Mouse (Mus musculus): ENCODE measurements around the gene Stx8.

DNA sequence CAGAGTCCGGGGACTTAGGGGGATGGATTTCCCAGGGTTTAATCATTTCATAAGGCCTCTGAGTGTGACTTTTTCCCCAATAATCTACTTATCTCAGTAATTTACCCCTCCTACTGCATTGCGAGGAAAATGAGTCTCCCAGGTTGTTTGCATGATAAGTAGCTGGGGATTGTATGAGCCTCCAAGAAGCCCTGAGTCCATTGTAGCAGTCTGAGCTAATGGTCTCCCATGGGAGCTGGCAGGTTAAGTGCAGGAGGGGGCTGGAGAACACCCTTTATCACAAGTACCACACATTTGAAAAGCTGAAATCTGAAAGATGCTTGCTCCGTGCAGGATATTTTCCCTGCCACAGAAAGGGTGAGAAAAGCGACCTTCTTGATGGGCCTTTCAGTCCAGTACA, 193.9 kb downstream of the Stx8 start:
- TF ChIP-seq POLR2A (IDR thresholded peaks at IDR 0.05; ENCODE audit: insufficient read depth, low read length) (no peak), CTCF (IDR thresholded peaks at IDR 0.05; ENCODE audit: low read depth, low read length) (no peak), EP300 (IDR thresholded peaks at IDR 0.05; ENCODE audit: insufficient read depth, low read depth, low read length) (no peak)

Data from ES-Bruce4 (cell line).